Mouse (Mus musculus): ENCODE results near the gene Dip2c. TPM values are rescaled to one million over a fixed set of nuclear protein-coding genes. Genes with fewer than 3 reads are reported as not detected.

The Dip2c gene
- total and polyA plus RNA-seq, 3 experiments = 0.04 to 0.14 (median 0.08) TPM

GRCm38 (mm10) chr13:9308863-9309262 lies 32.5 kb downstream of the Dip2c start:
- no peaks in the 10 kb centered on the region for H3K9me3 ChIP-seq (replicated peaks; ENCODE audit: low read length)
- no peak overlapping the region for H3K4me2 ChIP-seq (ENCODE audit: insufficient read depth, low read depth, poor library complexity, severe bottlenecking)
- no peak overlapping the region for H3K27ac ChIP-seq (ENCODE audit: insufficient read depth, low read depth)
- no peaks in the 10 kb centered on the region for H3K27me3 ChIP-seq (replicated peaks)
- in situ Hi-C loops (cut with MboI; ENCODE audit: low pct_ligation_motif_present, low pct_unique_long_range_greater_than_20kb, low sequenced_read_pairs) = no loop called here
- H3K4me3 ChIP-seq (replicated peaks in 1 of 3; ENCODE audit: low read depth in 2 of 3, low read length in 2 of 3, poor library complexity in 1 of 3) = no peak overlapping the region
- H3K79me2 ChIP-seq (replicated peaks; ENCODE audit: control insufficient read depth, extremely low read depth, insufficient read depth, poor library complexity, severe bottlenecking) = no peaks in the 10 kb centered on the region
- H3K4me1 ChIP-seq (ENCODE audit: control insufficient read depth in 1 of 2, insufficient read depth in 2 of 2) = no peaks in the 10 kb centered on the region
- dilution Hi-C loops (cut with MboI; ENCODE audit: extremely low pct_ligation_motif_present, extremely low pct_unique_long_range_greater_than_20kb, low sequenced_read_pairs) = no loop called here
- DNase-seq (ENCODE audit: extremely low read depth) = no peak
- H3K9ac ChIP-seq (ENCODE audit: insufficient read depth, low read depth) = no peak overlapping the region
- no peak for TF ChIP-seq USF1 (IDR thresholded peaks at IDR 0.05; ENCODE audit: low read depth, low read length)
- no peak for TF ChIP-seq MAZ (IDR thresholded peaks at IDR 0.05; ENCODE audit: low read depth, low read length)
- no peak for TF ChIP-seq CHD2 (IDR thresholded peaks at IDR 0.05; ENCODE audit: low read length)
- TF ChIP-seq USF2 (conservative IDR thresholded peaks at IDR 0.05; ENCODE audit: low read depth, low read length) = no peak
- no peak for TF ChIP-seq UBTF (IDR thresholded peaks at IDR 0.05; ENCODE audit: low read depth, low read length)
- no peak for TF ChIP-seq TCF12 (IDR thresholded peaks at IDR 0.05; ENCODE audit: low read depth, low read length)
- TF ChIP-seq TBP (conservative IDR thresholded peaks at IDR 0.05; ENCODE audit: low read depth, low read length) = no peak
- no peak for TF ChIP-seq MYC (IDR thresholded peaks at IDR 0.05; ENCODE audit: low read depth, low read length)
- TF ChIP-seq BHLHE40 (IDR thresholded peaks at IDR 0.05; ENCODE audit: low read depth, low read length) = no peak
- no peak for TF ChIP-seq POLR2AphosphoS2 (IDR thresholded peaks at IDR 0.05; ENCODE audit: low read depth, low read length)
- no peak for TF ChIP-seq KAT2A (IDR thresholded peaks at IDR 0.05; ENCODE audit: insufficient replicate concordance, low read length)
- no peak for TF ChIP-seq SIN3A (IDR thresholded peaks at IDR 0.05; ENCODE audit: low read length)
- no peak for TF ChIP-seq PAX5 (IDR thresholded peaks at IDR 0.05; ENCODE audit: low read length)
- no peak for TF ChIP-seq POLR2A (IDR thresholded peaks at IDR 0.05; ENCODE audit: low read depth, low read length)
- no peak for TF ChIP-seq JUND (conservative IDR thresholded peaks at IDR 0.05; ENCODE audit: low read depth, low read length)
- TF ChIP-seq EP300 (IDR thresholded peaks at IDR 0.05; ENCODE audit: low read length) = no peak
- TF ChIP-seq IRF4 (IDR thresholded peaks at IDR 0.05; ENCODE audit: low read depth, low read length) = no peak
- no peak for TF ChIP-seq MXI1 (IDR thresholded peaks at IDR 0.05; ENCODE audit: low read depth, low read length)
- no peak for TF ChIP-seq NELFE (IDR thresholded peaks at IDR 0.05; ENCODE audit: low read depth, low read length)
- no peaks in the 10 kb centered on the region for H3K36me3 ChIP-seq (replicated peaks in 1 of 2; ENCODE audit: control insufficient read depth in 1 of 2, insufficient read depth in 1 of 2, low read length in 1 of 2)

GRCm38 (mm10) chr13:9310806-9311205 lies 34.5 kb downstream of the Dip2c start:
- no peak overlapping the region for H3K4me2 ChIP-seq (ENCODE audit: insufficient read depth, low read depth, poor library complexity, severe bottlenecking)
- H3K27me3 ChIP-seq (replicated peaks) = no peaks in the 10 kb centered on the region
- dilution Hi-C loops (cut with MboI; ENCODE audit: extremely low pct_ligation_motif_present, extremely low pct_unique_long_range_greater_than_20kb, low sequenced_read_pairs) = no loop called here
- in situ Hi-C loops (cut with MboI; ENCODE audit: low pct_ligation_motif_present, low pct_unique_long_range_greater_than_20kb, low sequenced_read_pairs) = no loop called here
- no peak overlapping the region for H3K9ac ChIP-seq (ENCODE audit: insufficient read depth, low read depth)
- H3K4me1 ChIP-seq (ENCODE audit: control insufficient read depth in 1 of 2, insufficient read depth in 2 of 2) = no peaks in the 10 kb centered on the region
- H3K36me3 ChIP-seq (replicated peaks in 1 of 2; ENCODE audit: control insufficient read depth in 1 of 2, insufficient read depth in 1 of 2, low read length in 1 of 2) = no peaks in the 10 kb centered on the region
- H3K9me3 ChIP-seq (replicated peaks; ENCODE audit: low read length) = no peaks in the 10 kb centered on the region
- no peaks in the 10 kb centered on the region for H3K79me2 ChIP-seq (replicated peaks; ENCODE audit: control insufficient read depth, extremely low read depth, insufficient read depth, poor library complexity, severe bottlenecking)
- H3K4me3 ChIP-seq (replicated peaks in 1 of 3; ENCODE audit: low read depth in 2 of 3, low read length in 2 of 3, poor library complexity in 1 of 3) = no peak overlapping the region
- H3K27ac ChIP-seq (ENCODE audit: insufficient read depth, low read depth) = no peak overlapping the region
- TF ChIP-seq EP300 (IDR thresholded peaks at IDR 0.05; ENCODE audit: low read length) = no peak
- TF ChIP-seq SMC3 (IDR thresholded peaks at IDR 0.05; ENCODE audit: low read depth, low read length) = no peak
- TF ChIP-seq MAX (IDR thresholded peaks at IDR 0.05; ENCODE audit: low read length) = no peak
- DNase-seq (ENCODE audit: extremely low read depth) = no peak
